In genomic region chr7:111163321-111163720, GRCm38 (mm10) we compare ENCODE assay signal across 21 mouse cellular contexts.
DNase-seq lines count a peak whose midpoint lies in the region; ATAC-seq and TF ChIP-seq lines count a peak whose summit lies in the region.
"Had no signal": no experiment of that assay in that cellular context is flagged by ENCODE, and none has a peak within 500 bp of the region (broad histone marks: within the 10 kb centered on the region; RNA-seq: fewer than 3 reads in every experiment).

No protein-coding gene starts in this region.

- H3K9me3 ChIP-seq in forebrain, embryonic 14.5 days (replicated peaks; ENCODE audit: control insufficient read depth, low read length): no peaks in the 10 kb centered on the region
- no peaks in the 10 kb centered on the region for H3K9me3 ChIP-seq in forebrain, postnatal 0 days (ENCODE audit: low read length)
- H3K9me3 ChIP-seq: embryonic facial prominence, embryonic 15.5 days; forebrain, embryonic 10.5 days; G1E; limb, embryonic 15.5 days; liver, embryonic 15.5 days; midbrain, embryonic 15.5 days had no signal

- no peaks in the 10 kb centered on the region for H3K27me3 ChIP-seq in forebrain, embryonic 14.5 days (replicated peaks; ENCODE audit: control insufficient read depth, insufficient read depth, low read length)
- H3K27me3 ChIP-seq in forebrain, postnatal 0 days (ENCODE audit: insufficient read depth, low read length): no peaks in the 10 kb centered on the region
- H3K27me3 ChIP-seq: embryonic facial prominence, embryonic 15.5 days; limb, embryonic 15.5 days; midbrain, embryonic 15.5 days had no signal

- H3K4me2 ChIP-seq in forebrain, embryonic 14.5 days (ENCODE audit: low read length): no peak overlapping the region
- H3K4me2 ChIP-seq in forebrain, postnatal 0 days (ENCODE audit: low read depth): no peak overlapping the region
- H3K4me2 ChIP-seq: embryonic facial prominence, embryonic 15.5 days; limb, embryonic 15.5 days; liver, embryonic 15.5 days; midbrain, embryonic 15.5 days had no signal

- TF ChIP-seq CTCF in forebrain, postnatal 0 days (IDR thresholded peaks at IDR 0.05; ENCODE audit: low read depth): no peak

- no peak overlapping the region for H3K4me3 ChIP-seq in forebrain, embryonic 14.5 days (ENCODE audit: low read depth, low read length)
- H3K4me3 ChIP-seq in forebrain, postnatal 0 days (ENCODE audit: low read depth, low read length): no peak overlapping the region
- H3K4me3 ChIP-seq: embryonic facial prominence, embryonic 15.5 days; forebrain, embryonic 10.5 days; limb, embryonic 15.5 days; liver, embryonic 15.5 days; midbrain, embryonic 15.5 days had no signal

- no peak overlapping the region for H3K9ac ChIP-seq in forebrain, embryonic 14.5 days (ENCODE audit: low read length)
- H3K9ac ChIP-seq in forebrain, postnatal 0 days: no peak overlapping the region
- H3K9ac ChIP-seq: embryonic facial prominence, embryonic 15.5 days; limb, embryonic 15.5 days; liver, embryonic 15.5 days; midbrain, embryonic 15.5 days had no signal

- no peaks in the 10 kb centered on the region for H3K4me1 ChIP-seq in forebrain, embryonic 14.5 days (ENCODE audit: control insufficient read depth, insufficient read depth, low read length)
- no peaks in the 10 kb centered on the region for H3K4me1 ChIP-seq in forebrain, postnatal 0 days (ENCODE audit: insufficient read depth)
- H3K4me1 ChIP-seq: liver, embryonic 15.5 days; midbrain, embryonic 15.5 days had no signal

- ATAC-seq in forebrain, embryonic 14.5 days: no peak
- no peak for ATAC-seq in forebrain, postnatal 0 days
- ATAC-seq: midbrain, embryonic 15.5 days had no signal

- 40% methylated on average over 8 of the region's 8 CpGs for WGBS in forebrain, embryonic 14.5 days
- 33% methylated on average over 8 of the region's 8 CpGs for WGBS in forebrain, postnatal 0 days

- peak; percentile 23 for DNase-seq in forebrain, embryonic 14.5 days (ENCODE audit: low spot score)
- DNase-seq in forebrain, postnatal 0 days: no peak
- DNase-seq in testis, postnatal 14 days (ENCODE audit: low spot score): peak; percentile 18
- DNase-seq in testis, postnatal 10 days (ENCODE audit: low spot score): no peak
- peak; percentile 66 to 72 for DNase-seq in cerebellum, postnatal 10 days
- no peak for DNase-seq in adrenal gland, postnatal 36 days
- no peak for DNase-seq in lung, postnatal 14 days
- DNase-seq in adrenal gland, postnatal 10 days: no peak
- DNase-seq: adrenal gland, postnatal 25 days; gastrocnemius, postnatal 14 days; kidney, adult 2 months; kidney, postnatal 10 days; layer of hippocampus, postnatal 36 days; thymus, postnatal 36 days had no signal

- no peaks in the 10 kb centered on the region for H3K36me3 ChIP-seq in forebrain, embryonic 14.5 days (ENCODE audit: control insufficient read depth, insufficient read depth, low read length)
- H3K36me3 ChIP-seq in forebrain, postnatal 0 days (ENCODE audit: insufficient read depth): no peaks in the 10 kb centered on the region
- H3K36me3 ChIP-seq: embryonic facial prominence, embryonic 15.5 days; forebrain, embryonic 10.5 days; G1E; limb, embryonic 15.5 days; liver, embryonic 15.5 days; midbrain, embryonic 15.5 days had no signal

- no peak overlapping the region for H3K27ac ChIP-seq in forebrain, embryonic 14.5 days (ENCODE audit: low read depth, low read length)
- H3K27ac ChIP-seq in forebrain, postnatal 0 days (ENCODE audit: low read depth, low read length): no peak overlapping the region
- H3K27ac ChIP-seq: embryonic facial prominence, embryonic 15.5 days; forebrain, embryonic 10.5 days; limb, embryonic 15.5 days; liver, embryonic 15.5 days; midbrain, embryonic 15.5 days; stomach, postnatal 0 days had no signal

Comparison
In these comparisons a context has a peak if more than half of its experiments do, and no peak if none do; other contexts are left out.
1. DNase-seq: peak in forebrain, embryonic 14.5 days (single experiment), testis, postnatal 14 days (single experiment) and cerebellum, postnatal 10 days (2 of 2); none in forebrain, postnatal 0 days (single experiment), testis, postnatal 10 days (single experiment), adrenal gland, postnatal 36 days (0 of 2), lung, postnatal 14 days (single experiment) and adrenal gland, postnatal 10 days (single experiment).